Mouse (Mus musculus): ENCODE measurements around the gene Pitpnm2. TPM values are rescaled to one million over a fixed set of nuclear protein-coding genes. Genes with fewer than 3 reads are reported as not detected.

The Pitpnm2 gene
- polyA plus RNA-seq, 1 experiment from 2014 or later, result 7.3 TPM

- no peak overlapping the region for H3K27ac ChIP-seq (ENCODE audit: low read length)
- WGBS, result 82% methylated on average over 13 of the region's 13 CpGs
These were observed 172.3 kb downstream of the Pitpnm2 start for GRCm38 (mm10) chr5:124077241-124077640.

GRCm38 (mm10) chr5:124076559-124076958 lies 173.0 kb downstream of the Pitpnm2 start:
- no peaks in the 10 kb centered on the region for H3K27me3 ChIP-seq (ENCODE audit: control insufficient read depth, insufficient read depth, low read length)
- peaks cover 27% of the 10 kb centered on the region for H3K4me1 ChIP-seq (ENCODE audit: control insufficient read depth, insufficient read depth, low read length)
- no peak overlapping the region for H3K9ac ChIP-seq (ENCODE audit: low read length)
- H3K9me3 ChIP-seq (replicated peaks; ENCODE audit: control insufficient read depth, low read length), result no peaks in the 10 kb centered on the region
- no peak overlapping the region; the same call in 1 of the 2 replicates for H3K27ac ChIP-seq (ENCODE audit: low read length)
- 57% methylated on average over 9 of the region's 9 CpGs for WGBS
- ATAC-seq (replicated peaks; ENCODE audit: extremely low read depth, insufficient read depth, low FRiP score), result no peak
- peak overlapping the region; percentile 6; the same call in 1 of the 2 replicates for H3K4me2 ChIP-seq (ENCODE audit: low read depth, low read length)
- H3K36me3 ChIP-seq (ENCODE audit: control insufficient read depth, insufficient read depth), result no peaks in the 10 kb centered on the region
- H3K4me3 ChIP-seq (ENCODE audit: low read length), result no peak overlapping the region

More at GRCm38 (mm10) chr5:124077241-124077640, 172.3 kb downstream of the Pitpnm2 start:
- Histone ChIP-seq H3K4me1 (ENCODE audit: control insufficient read depth, insufficient read depth, low read length) (peaks cover 27% of the 10 kb centered on the region), H3K9me3 (replicated peaks; ENCODE audit: control insufficient read depth, low read length) (no peaks in the 10 kb centered on the region), H3K27me3 (ENCODE audit: control insufficient read depth, insufficient read depth, low read length) (no peaks in the 10 kb centered on the region), H3K4me3 (ENCODE audit: low read length) (no peak overlapping the region), H3K4me2 (ENCODE audit: low read depth, low read length) (no peak overlapping the region), H3K9ac (ENCODE audit: low read length) (no peak overlapping the region), H3K36me3 (ENCODE audit: control insufficient read depth, insufficient read depth) (no peaks in the 10 kb centered on the region)
- ATAC-seq (replicated peaks; ENCODE audit: extremely low read depth, insufficient read depth, low FRiP score), result no peak

GRCm38 (mm10) chr5:124075716-124076115 lies 173.8 kb downstream of the Pitpnm2 start:
- 71% methylated on average over 9 of the region's 9 CpGs for WGBS
- Histone ChIP-seq H3K27ac (ENCODE audit: low read length) (peak overlapping the region; percentile 50; the same call in 1 of the 2 replicates), H3K4me2 (ENCODE audit: low read depth, low read length) (no peak overlapping the region), H3K4me1 (ENCODE audit: control insufficient read depth, insufficient read depth, low read length) (peaks cover 27% of the 10 kb centered on the region), H3K4me3 (ENCODE audit: low read length) (no peak overlapping the region; the same call in 1 of the 2 replicates), H3K9ac (ENCODE audit: low read length) (no peak overlapping the region; the same call in 1 of the 2 replicates), H3K27me3 (ENCODE audit: control insufficient read depth, insufficient read depth, low read length) (no peaks in the 10 kb centered on the region), H3K36me3 (ENCODE audit: control insufficient read depth, insufficient read depth) (no peaks in the 10 kb centered on the region), H3K9me3 (replicated peaks; ENCODE audit: control insufficient read depth, low read length) (no peaks in the 10 kb centered on the region)
- no peak for ATAC-seq (replicated peaks; ENCODE audit: extremely low read depth, insufficient read depth, low FRiP score)

GRCm38 (mm10) chr5:124074845-124075307 lies 174.7 kb downstream of the Pitpnm2 start:
- no peak overlapping the region for H3K4me2 ChIP-seq (ENCODE audit: low read depth, low read length)
- 34% methylated on average over 10 of the region's 10 CpGs for WGBS
- H3K9me3 ChIP-seq (replicated peaks; ENCODE audit: control insufficient read depth, low read length), result no peaks in the 10 kb centered on the region
- peak overlapping the region; percentile 50; the same call in 1 of the 2 replicates for H3K27ac ChIP-seq (ENCODE audit: low read length)
- no peak overlapping the region for H3K9ac ChIP-seq (ENCODE audit: low read length)
- ATAC-seq (replicated peaks; ENCODE audit: extremely low read depth, insufficient read depth, low FRiP score), result no peak
- no peaks in the 10 kb centered on the region for H3K36me3 ChIP-seq (ENCODE audit: control insufficient read depth, insufficient read depth)
- H3K27me3 ChIP-seq (ENCODE audit: control insufficient read depth, insufficient read depth, low read length), result no peaks in the 10 kb centered on the region
- peaks cover 24% of the 10 kb centered on the region for H3K4me1 ChIP-seq (ENCODE audit: control insufficient read depth, insufficient read depth, low read length)
- H3K4me3 ChIP-seq (ENCODE audit: low read length), result no peak overlapping the region

GRCm38 (mm10) chr5:124073682-124074081 lies 175.9 kb downstream of the Pitpnm2 start:
- Histone ChIP-seq H3K27me3 (ENCODE audit: control insufficient read depth, insufficient read depth, low read length) (no peaks in the 10 kb centered on the region), H3K4me3 (ENCODE audit: low read length) (no peak overlapping the region), H3K27ac (ENCODE audit: low read length) (no peak overlapping the region; the same call in 1 of the 2 replicates), H3K36me3 (ENCODE audit: control insufficient read depth, insufficient read depth) (no peaks in the 10 kb centered on the region), H3K4me2 (ENCODE audit: low read depth, low read length) (no peak overlapping the region), H3K4me1 (ENCODE audit: control insufficient read depth, insufficient read depth, low read length) (peaks cover 19% of the 10 kb centered on the region), H3K9me3 (replicated peaks; ENCODE audit: control insufficient read depth, low read length) (no peaks in the 10 kb centered on the region), H3K9ac (ENCODE audit: low read length) (0 out of 2 replicates have a peak overlapping the region, but pooled peaks have one; percentile 20)
- ATAC-seq (replicated peaks; ENCODE audit: extremely low read depth, insufficient read depth, low FRiP score), result no peak
- WGBS, result 53% methylated on average over 9 of the region's 9 CpGs

GRCm38 (mm10) chr5:124069657-124070056 lies 179.9 kb downstream of the Pitpnm2 start:
- no peak overlapping the region for H3K4me2 ChIP-seq (ENCODE audit: low read depth, low read length)
- ATAC-seq (replicated peaks; ENCODE audit: extremely low read depth, insufficient read depth, low FRiP score), result no peak
- H3K27me3 ChIP-seq (ENCODE audit: control insufficient read depth, insufficient read depth, low read length), result no peaks in the 10 kb centered on the region
- no peak overlapping the region for H3K4me3 ChIP-seq (ENCODE audit: low read length)
- peaks cover 9% of the 10 kb centered on the region for H3K4me1 ChIP-seq (ENCODE audit: control insufficient read depth, insufficient read depth, low read length)
- H3K9ac ChIP-seq (ENCODE audit: low read length), result no peak overlapping the region
- no peak overlapping the region for H3K27ac ChIP-seq (ENCODE audit: low read length)
- H3K9me3 ChIP-seq (replicated peaks; ENCODE audit: control insufficient read depth, low read length), result no peaks in the 10 kb centered on the region
- WGBS, result 87% methylated on average over 3 of the region's 3 CpGs
- H3K36me3 ChIP-seq (ENCODE audit: control insufficient read depth, insufficient read depth), result no peaks in the 10 kb centered on the region

Other genes with a start within 250 kb of the Pitpnm2 start
- 58.7 and 61.4 TPM in 2 replicates for gene Vps37b, start 217.5 kb downstream of the Pitpnm2 start, polyA plus RNA-seq (2015; fragmentation: Nextera tagmentation; extraction: Ambion mirVana)
- 3.8 and 7.2 TPM in 2 replicates for gene Abcb9, start 154.0 kb downstream of the Pitpnm2 start, polyA plus RNA-seq (2015; fragmentation: Nextera tagmentation; extraction: Ambion mirVana)
- gene Ogfod2, start 137.5 kb downstream of the Pitpnm2 start, polyA plus RNA-seq (2015; fragmentation: Nextera tagmentation; extraction: Ambion mirVana), result 21.3 and 24.2 TPM in 2 replicates
- 72.6 and 78.1 TPM in 2 replicates for gene Arl6ip4, start 133.7 kb downstream of the Pitpnm2 start, polyA plus RNA-seq (2015; fragmentation: Nextera tagmentation; extraction: Ambion mirVana)
- gene Mphosph9, start 78.2 kb upstream of the Pitpnm2 start, polyA plus RNA-seq (2015; fragmentation: Nextera tagmentation; extraction: Ambion mirVana), result 8.7 and 10.5 TPM in 2 replicates
- 18.5 and 20.3 TPM in 2 replicates for gene 2810006K23Rik, start 78.3 kb upstream of the Pitpnm2 start, polyA plus RNA-seq (2015; fragmentation: Nextera tagmentation; extraction: Ambion mirVana)
- 14.6 and 19.6 TPM in 2 replicates for gene Cdk2ap1, start 113.3 kb upstream of the Pitpnm2 start, polyA plus RNA-seq (2015; fragmentation: Nextera tagmentation; extraction: Ambion mirVana)
- gene Sbno1, start 176.2 kb upstream of the Pitpnm2 start, polyA plus RNA-seq (2015; fragmentation: Nextera tagmentation; extraction: Ambion mirVana), result 57.9 and 61.1 TPM in 2 replicates
- gene Kmt5a, start 190.2 kb upstream of the Pitpnm2 start, polyA plus RNA-seq (2015; fragmentation: Nextera tagmentation; extraction: Ambion mirVana), result 30.4 and 31.2 TPM in 2 replicates
- gene Rilpl2, start 228.6 kb upstream of the Pitpnm2 start, polyA plus RNA-seq (2015; fragmentation: Nextera tagmentation; extraction: Ambion mirVana), result 19.2 and 21.3 TPM in 2 replicates
- gene Snrnp35, start 233.4 kb upstream of the Pitpnm2 start, polyA plus RNA-seq (2015; fragmentation: Nextera tagmentation; extraction: Ambion mirVana), result 23.2 and 24.1 TPM in 2 replicates

Data from heart, embryonic 16.5 days (tissue).